In genomic region chr15:3999144-3999543, GRCm38 (mm10) we compare ENCODE assay signal across 27 mouse cellular contexts. TPM values are rescaled to one million over a fixed set of nuclear protein-coding genes. Genes with fewer than 3 reads are reported as not detected.
DNase-seq lines count a peak whose midpoint lies in the region; ATAC-seq and TF ChIP-seq lines count a peak whose summit lies in the region.
"Had no signal": no experiment of that assay in that cellular context is flagged by ENCODE, and none has a peak within 500 bp of the region (broad histone marks: within the 10 kb centered on the region; RNA-seq: fewer than 3 reads in every experiment).

No protein-coding gene starts in this region.

- peak overlapping the region; percentile 87 for H3K27ac ChIP-seq in ES-Bruce4 (ENCODE audit: insufficient read depth, low read length)
- no peak overlapping the region for H3K27ac ChIP-seq in forebrain, embryonic 13.5 days
- H3K27ac ChIP-seq: embryonic facial prominence, embryonic 13.5 days; forebrain, embryonic 10.5 days; heart, embryonic 13.5 days; hindbrain, embryonic 14.5 days; liver, embryonic 12.5 days; midbrain, embryonic 10.5 days; neural tube, embryonic 12.5 days had no signal

- no peak for TF ChIP-seq EP300 in ES-Bruce4 (IDR thresholded peaks at IDR 0.05; ENCODE audit: insufficient read depth, low read depth, low read length)

- H3K4me1 ChIP-seq in ES-Bruce4 (ENCODE audit: control insufficient read depth, insufficient read depth, low read length), result peaks cover 1% of the 10 kb centered on the region
- H3K4me1 ChIP-seq in forebrain, embryonic 13.5 days, result peaks cover 13% of the 10 kb centered on the region; the same call in 1 of the 2 replicates

- WGBS in forebrain, embryonic 13.5 days, result 73% methylated on average over 2 of the region's 2 CpGs

- DNase-seq in adrenal gland, postnatal 14 days, result peak; percentile 26
- DNase-seq in adrenal gland, postnatal 25 days, result no peak
- DNase-seq in WW6 (ENCODE audit: low read depth, low spot score), result peak; percentile 29
- no peak for DNase-seq in layer of hippocampus, postnatal 36 days
- DNase-seq in left cerebral cortex, postnatal 4 days, result no peak
- DNase-seq: B cell, adult 2 months; cerebellum, adult 18-20 months; cerebellum, postnatal 10 days; gastrocnemius, postnatal 10 days; heart, postnatal 10 days; kidney, adult 9 months; kidney, postnatal 14 days; layer of hippocampus, adult 9-11 months; liver, postnatal 0 days; lung, postnatal 14 days; thymus, postnatal 4 days had no signal

- peak; percentile 65 for TF ChIP-seq POLR2A in ES-Bruce4 (IDR thresholded peaks at IDR 0.05; ENCODE audit: insufficient read depth, low read length)

- TF ChIP-seq CTCF in ES-Bruce4 (IDR thresholded peaks at IDR 0.05; ENCODE audit: low read depth, low read length), result no peak

- H3K4me3 ChIP-seq in ES-Bruce4 (ENCODE audit: low read depth, low read length), result peak overlapping the region; percentile 82; the same call in 1 of the 2 replicates
- no peak overlapping the region for H3K4me3 ChIP-seq in forebrain, embryonic 13.5 days
- H3K4me3 ChIP-seq: embryonic facial prominence, embryonic 13.5 days; forebrain, embryonic 10.5 days; heart, embryonic 13.5 days; liver, embryonic 12.5 days; midbrain, embryonic 10.5 days; neural tube, embryonic 12.5 days had no signal

- ATAC-seq in forebrain, embryonic 13.5 days, result no peak
- ATAC-seq: intestine, postnatal 0 days; liver, embryonic 12.5 days; liver, postnatal 0 days; midbrain, embryonic 16.5 days had no signal

- no peak overlapping the region for H3K4me2 ChIP-seq in forebrain, embryonic 13.5 days
- H3K4me2 ChIP-seq: embryonic facial prominence, embryonic 13.5 days; heart, embryonic 13.5 days; hindbrain, embryonic 14.5 days; liver, embryonic 12.5 days; neural tube, embryonic 12.5 days had no signal

- intact Hi-C loops in left cerebral cortex, postnatal 4 days (cut with DNase I), result no loop called here

- peaks cover 2% of the 10 kb centered on the region; the same call in 1 of the 2 replicates for H3K9me3 ChIP-seq in ES-Bruce4 (replicated peaks; ENCODE audit: control insufficient read depth, insufficient read depth, low read length, poor library complexity, severe bottlenecking)
- no peaks in the 10 kb centered on the region for H3K9me3 ChIP-seq in forebrain, embryonic 13.5 days (replicated peaks)
- H3K9me3 ChIP-seq: embryonic facial prominence, embryonic 13.5 days; forebrain, embryonic 10.5 days; heart, embryonic 13.5 days; liver, embryonic 12.5 days; midbrain, embryonic 10.5 days; neural tube, embryonic 12.5 days had no signal

- H3K9ac ChIP-seq in ES-Bruce4 (ENCODE audit: low read depth, poor library complexity, severe bottlenecking), result peak overlapping the region; percentile 72
- H3K9ac ChIP-seq in forebrain, embryonic 13.5 days, result no peak overlapping the region
- H3K9ac ChIP-seq: embryonic facial prominence, embryonic 13.5 days; heart, embryonic 13.5 days; hindbrain, embryonic 14.5 days; liver, embryonic 12.5 days; liver, postnatal 0 days; neural tube, embryonic 12.5 days had no signal

- no peaks in the 10 kb centered on the region for H3K27me3 ChIP-seq in ES-Bruce4 (ENCODE audit: control insufficient read depth, insufficient read depth, low read length, poor library complexity, severe bottlenecking)
- H3K27me3 ChIP-seq in forebrain, embryonic 13.5 days, result no peaks in the 10 kb centered on the region
- H3K27me3 ChIP-seq: embryonic facial prominence, embryonic 13.5 days; heart, embryonic 13.5 days; liver, embryonic 12.5 days; neural tube, embryonic 12.5 days had no signal

- H3K36me3 ChIP-seq in ES-Bruce4 (ENCODE audit: control insufficient read depth, insufficient read depth, low read length, poor library complexity, severe bottlenecking), result no peaks in the 10 kb centered on the region
- H3K36me3 ChIP-seq in forebrain, embryonic 13.5 days (ENCODE audit: poor library complexity, severe bottlenecking), result no peaks in the 10 kb centered on the region
- H3K36me3 ChIP-seq: embryonic facial prominence, embryonic 13.5 days; forebrain, embryonic 10.5 days; heart, embryonic 13.5 days; liver, embryonic 12.5 days; midbrain, embryonic 10.5 days; neural tube, embryonic 12.5 days had no signal

RNA-seq across cellular contexts. Expression of gene AW549877, which starts 3.6 kb away (rescaled TPM):
- 49.0 and 52.0 TPM in 2 replicates for total RNA-seq in adrenal gland, postnatal 14 days (2021)
- total RNA-seq in adrenal gland, postnatal 25 days (2021), result 51.8 and 72.3 TPM in 2 replicates
- polyA plus RNA-seq in ES-Bruce4 (2011; ENCODE audit: insufficient read depth, insufficient read length, low read depth, missing spikeins), result 57.6 and 67.1 TPM in 2 replicates
- 10 to 100 TPM; 42.2 to 46.2 TPM for total RNA-seq in layer of hippocampus, postnatal 36 days (2021)
- 10 to 100 TPM; 36.9 to 38.5 TPM for total RNA-seq in left cerebral cortex, postnatal 4 days (2021)
- polyA plus RNA-seq in forebrain, embryonic 13.5 days (2015; fragmentation: Nextera tagmentation; extraction: Ambion mirVana), result 36.6 and 40.4 TPM in 2 replicates

RNA-seq across cellular contexts. Expression of gene Fbxo4, which starts 19.8 kb away (rescaled TPM):
- 16.7 and 18.4 TPM in 2 replicates for total RNA-seq in adrenal gland, postnatal 14 days (2021)
- 21.6 and 25.8 TPM in 2 replicates for total RNA-seq in adrenal gland, postnatal 25 days (2021)
- polyA plus RNA-seq in ES-Bruce4 (2011; ENCODE audit: insufficient read depth, insufficient read length, low read depth, missing spikeins), result 6.6 and 7.3 TPM in 2 replicates
- 1 to 10 TPM; 8.3 to 8.8 TPM for total RNA-seq in layer of hippocampus, postnatal 36 days (2021)
- 1 to 10 TPM; 8.0 to 8.3 TPM for total RNA-seq in left cerebral cortex, postnatal 4 days (2021)
- polyA plus RNA-seq in forebrain, embryonic 13.5 days (2015; fragmentation: Nextera tagmentation; extraction: Ambion mirVana), result 6.5 and 6.9 TPM in 2 replicates

RNA-seq across cellular contexts. Expression of gene Oxct1, which starts 27.0 kb away (rescaled TPM):
- 162 and 172 TPM in 2 replicates for total RNA-seq in adrenal gland, postnatal 14 days (2021)
- total RNA-seq in adrenal gland, postnatal 25 days (2021), result 145 and 173 TPM in 2 replicates
- polyA plus RNA-seq in ES-Bruce4 (2011; ENCODE audit: insufficient read depth, insufficient read length, low read depth, missing spikeins), result 31.9 and 45.8 TPM in 2 replicates
- 100 to 1,000 TPM; 291 to 308 TPM for total RNA-seq in layer of hippocampus, postnatal 36 days (2021)
- total RNA-seq in left cerebral cortex, postnatal 4 days (2021), result 100 to 1,000 TPM; 404 to 414 TPM
- 231 and 249 TPM in 2 replicates for polyA plus RNA-seq in forebrain, embryonic 13.5 days (2015; fragmentation: Nextera tagmentation; extraction: Ambion mirVana)

Comparison
In these comparisons a context has a peak if more than half of its experiments do, and no peak if none do; other contexts are left out.
1. DNase-seq: peak in adrenal gland, postnatal 14 days (single experiment) and WW6 (single experiment); none in adrenal gland, postnatal 25 days (single experiment), layer of hippocampus, postnatal 36 days (0 of 2) and left cerebral cortex, postnatal 4 days (single experiment).